Mouse (Mus musculus): Measurements from ENCODE around the gene Chadl. TPM values are rescaled to one million over a fixed set of nuclear protein-coding genes. Genes with fewer than 3 reads are reported as not detected.
A peak's percentile ranks its signal among the peaks of the same experiment; 100 is the strongest.

The Chadl gene
- total and polyA plus RNA-seq, 3 experiments, result 0.21 to 0.51 TPM; not detected in 1

GRCm38 (mm10) chr15:81744992-81745600, 48.0 kb upstream of the Chadl start, which contains the start of the genes Zc3h7b and Rangap1:
Gene Zc3h7b (plus strand): TSS chr15:81745057.
Gene Rangap1 (minus strand): TSS chr15:81745530.
- Histone ChIP-seq H3K79me2 (replicated peaks; ENCODE audit: control insufficient read depth, extremely low read depth, insufficient read depth, poor library complexity, severe bottlenecking) (peaks cover 18% of the 10 kb centered on the region), H3K36me3 (replicated peaks in 1 of 2; ENCODE audit: control insufficient read depth in 1 of 2, insufficient read depth in 1 of 2, low read length in 1 of 2) (peaks cover 0 to 7% of the 10 kb centered on the region in 2 experiments), H3K4me1 (ENCODE audit: control insufficient read depth in 1 of 2, insufficient read depth in 2 of 2) (peaks cover 12 to 29% of the 10 kb centered on the region in 2 experiments; a peak in 3 of 4 replicates), H3K4me3 (replicated peaks in 1 of 3; ENCODE audit: low read depth in 2 of 3, low read length in 2 of 3, poor library complexity in 1 of 3) (peak within 1 kb of the TSS; percentile 69 to 79 (median 73)), H3K27me3 (replicated peaks) (no peaks in the 10 kb centered on the region), H3K27ac (ENCODE audit: insufficient read depth, low read depth) (no peak within 1 kb of the TSS), H3K9ac (ENCODE audit: insufficient read depth, low read depth) (peak within 1 kb of the TSS; percentile 94), H3K4me2 (ENCODE audit: insufficient read depth, low read depth, poor library complexity, severe bottlenecking) (peak within 1 kb of the TSS; percentile 82), H3K9me3 (replicated peaks; ENCODE audit: low read length) (no peaks in the 10 kb centered on the region)
- TF ChIP-seq NRF1 (IDR thresholded peaks at IDR 0.05; ENCODE audit: low read depth, low read length) (peak; percentile 27; the same call in 1 of the 2 replicates), MAX (IDR thresholded peaks at IDR 0.05; ENCODE audit: low read length) (no peak), HCFC1 (IDR thresholded peaks at IDR 0.05; ENCODE audit: low read depth, low read length) (peak; percentile 36), RAD21 (IDR thresholded peaks at IDR 0.05; ENCODE audit: low read depth, low read length) (no peak), SMC3 (IDR thresholded peaks at IDR 0.05; ENCODE audit: low read depth, low read length) (no peak), NELFE (IDR thresholded peaks at IDR 0.05; ENCODE audit: low read depth, low read length) (peak; percentile 67), KAT2A (IDR thresholded peaks at IDR 0.05; ENCODE audit: insufficient replicate concordance, low read length) (no peak), RCOR1 (conservative IDR thresholded peaks at IDR 0.05; ENCODE audit: low read depth, low read length) (no peak), POLR2A (IDR thresholded peaks at IDR 0.05; ENCODE audit: low read depth, low read length) (peak; percentile 69), IRF4 (IDR thresholded peaks at IDR 0.05; ENCODE audit: low read depth, low read length) (peak; percentile 26; the same call in 1 of the 2 replicates), GABPA (IDR thresholded peaks at IDR 0.05; ENCODE audit: insufficient replicate concordance, low read depth, low read length) (no peak), TCF12 (IDR thresholded peaks at IDR 0.05; ENCODE audit: low read depth, low read length) (peak; percentile 63; the same call in 1 of the 2 replicates), CHD2 (IDR thresholded peaks at IDR 0.05; ENCODE audit: low read length) (no peak), POLR2AphosphoS2 (IDR thresholded peaks at IDR 0.05; ENCODE audit: low read depth, low read length) (no peak), USF2 (conservative IDR thresholded peaks at IDR 0.05; ENCODE audit: low read depth, low read length) (no peak), BHLHE40 (IDR thresholded peaks at IDR 0.05; ENCODE audit: low read depth, low read length) (no peak), ZKSCAN1 (IDR thresholded peaks at IDR 0.05; ENCODE audit: borderline replicate concordance, low read depth, low read length) (no peak), UBTF (IDR thresholded peaks at IDR 0.05; ENCODE audit: low read depth, low read length) (peak; percentile 93; the same call in 1 of the 2 replicates), TBP (conservative IDR thresholded peaks at IDR 0.05; ENCODE audit: low read depth, low read length) (no peak), MAZ (IDR thresholded peaks at IDR 0.05; ENCODE audit: low read depth, low read length) (peak; percentile 73; the same call in 1 of the 2 replicates), ETS1 (conservative IDR thresholded peaks at IDR 0.05; ENCODE audit: low read depth, low read length) (no peak), MAFK (IDR thresholded peaks at IDR 0.05; ENCODE audit: insufficient replicate concordance, low read length) (no peak), ZMIZ1 (IDR thresholded peaks at IDR 0.05; ENCODE audit: low read depth, low read length) (peak; percentile 71), MYC (IDR thresholded peaks at IDR 0.05; ENCODE audit: low read depth, low read length) (0 out of 2 replicates have a peak, but pooled peaks have one; percentile 24), SIN3A (IDR thresholded peaks at IDR 0.05; ENCODE audit: low read length) (peak; percentile 76; the same call in 1 of the 2 replicates), PAX5 (IDR thresholded peaks at IDR 0.05; ENCODE audit: low read length) (no peak), JUND (conservative IDR thresholded peaks at IDR 0.05; ENCODE audit: low read depth, low read length) (no peak), ELF1 (IDR thresholded peaks at IDR 0.05; ENCODE audit: low read depth, low read length) (no peak), ZNF384 (IDR thresholded peaks at IDR 0.05; ENCODE audit: low read depth, low read length) (no peak), MXI1 (IDR thresholded peaks at IDR 0.05; ENCODE audit: low read depth, low read length) (peak; percentile 72), CHD1 (IDR thresholded peaks at IDR 0.05; ENCODE audit: low read depth, low read length) (no peak), CTCF (conservative IDR thresholded peaks at IDR 0.05 in 1 of 2, IDR thresholded peaks at IDR 0.05 in 1 of 2; ENCODE audit: low read depth in 2 of 2, low read length in 2 of 2) (no peak), USF1 (IDR thresholded peaks at IDR 0.05; ENCODE audit: low read depth, low read length) (no peak), E2F4 (IDR thresholded peaks at IDR 0.05; ENCODE audit: insufficient replicate concordance, low read depth, low read length) (no peak), MEF2A (IDR thresholded peaks at IDR 0.05; ENCODE audit: borderline replicate concordance, low read depth, low read length) (no peak), JUN (IDR thresholded peaks at IDR 0.05; ENCODE audit: insufficient read depth, low read depth, low read length) (no peak), EP300 (IDR thresholded peaks at IDR 0.05; ENCODE audit: low read length) (no peak), ZC3H11A (IDR thresholded peaks at IDR 0.05; ENCODE audit: low read depth, low read length) (no peak)
- in situ Hi-C loops (cut with MboI; ENCODE audit: low pct_ligation_motif_present, low pct_unique_long_range_greater_than_20kb, low sequenced_read_pairs), result no loop called here
- peak; percentile 53 for DNase-seq (ENCODE audit: extremely low read depth)
- dilution Hi-C loops (cut with MboI; ENCODE audit: extremely low pct_ligation_motif_present, extremely low pct_unique_long_range_greater_than_20kb, low sequenced_read_pairs), result no loop called here

Data from CH12.LX (cell line).